Mouse (Mus musculus) thymus, postnatal 10 days (tissue): ENCODE results near the gene Gm9125.
"Not testable (repeated sequence)": the region's sequence is repeated elsewhere in the genome, so short reads cannot be mapped to it uniquely, and the experiment has no call there.

Experiments
- DNase-seq, 2 experiments: peaks; one replicate each; pipeline ENCODE4 v3.0.0; 2021; ENCODE audit warnings: low spot score in 2 of 2

Gm9125 gene

GRCm38 (mm10) chr3:94054785-94055184 is at the start of gene Gm9125:
Gene Gm9125, minus strand, starts transcription at chr3:94054885.
- not testable (repeated sequence) for DNase-seq

- DNase-seq, result not testable (repeated sequence)
Observed at GRCm38 (mm10) chr3:94072544-94072943, 17.9 kb upstream of the Gm9125 start, which contains the start of gene Gm10697. Gene Gm10697, minus strand, starts transcription at chr3:94072644.

- not testable (repeated sequence) for DNase-seq
Observed at GRCm38 (mm10) chr3:94049566-94050121, 5.0 kb downstream of the Gm9125 start.

- not testable (repeated sequence) for DNase-seq
Observed at GRCm38 (mm10) chr3:94038241-94038640, 16.4 kb downstream of the Gm9125 start.

- not testable (repeated sequence) for DNase-seq
Observed at GRCm38 (mm10) chr3:94034400-94034799, 20.3 kb downstream of the Gm9125 start.
